Mouse (Mus musculus) CH12.LX (cell line): ENCODE measurements around the gene Srp9. TPM values are rescaled to one million over a fixed set of nuclear protein-coding genes. Genes with fewer than 3 reads are reported as not detected.

ENCODE experiments used
- DNase-seq: peaks from one replicate; pipeline ENCODE4 v3.0.0-alpha.2; 2013; ENCODE audit errors: extremely low read depth
- H3K27ac ChIP-seq: 2 replicates; pipeline ENCODE4 v1.5.1; 2012; ENCODE audit warnings: low read depth, mild to moderate bottlenecking, control low read depth, moderate library complexity; ENCODE audit not compliant: insufficient read depth
- H3K27me3 ChIP-seq: replicated peaks from 2 replicates; pipeline ENCODE3; 2012; ENCODE audit warnings: inconsistent platforms
- H3K36me3 ChIP-seq, 2 experiments: replicated peaks in 1 of 2; 2 replicates each; pipeline versions ENCODE3 to v1.6.1; 2012; ENCODE audit warnings: inconsistent platforms in 1 of 2, low read length in 1 of 2, mild to moderate bottlenecking in 1 of 2, mixed read lengths in 1 of 2, moderate library complexity in 1 of 2; ENCODE audit not compliant: control insufficient read depth in 1 of 2, insufficient read depth in 1 of 2
- H3K4me1 ChIP-seq, 2 experiments: 2 replicates each; pipeline ENCODE4 v1.6.1; 2012; ENCODE audit warnings: inconsistent platforms in 1 of 2, moderate library complexity in 1 of 2; ENCODE audit not compliant: insufficient read depth in 2 of 2, control insufficient read depth in 1 of 2
- H3K4me2 ChIP-seq: 2 replicates; pipeline ENCODE4 v1.6.1; 2012; ENCODE audit warnings: low read depth, mild to moderate bottlenecking, control low read depth; ENCODE audit not compliant: poor library complexity, insufficient read depth, severe bottlenecking
- H3K4me3 ChIP-seq, 3 experiments: fragments of 150-350 bp in 1 of 3; sonication (generic) in 1 of 3; replicated peaks in 1 of 3; 2 replicates each; pipeline versions ENCODE3 to v1.5.1; 2011 to 2012; ENCODE audit warnings: low read depth in 2 of 3, low read length in 2 of 3, mild to moderate bottlenecking in 2 of 3, moderate library complexity in 2 of 3, control low read depth in 1 of 3, improper control_type of control experiment in 1 of 3, inconsistent platforms in 1 of 3, mixed read lengths in 1 of 3; ENCODE audit not compliant: poor library complexity in 1 of 3
- H3K79me2 ChIP-seq: replicated peaks from 2 replicates; pipeline ENCODE4 v1.6.1; 2012; ENCODE audit warnings: mild to moderate bottlenecking, moderate library complexity; ENCODE audit not compliant: control insufficient read depth, poor library complexity, insufficient read depth, severe bottlenecking; ENCODE audit errors: extremely low read depth
- H3K9ac ChIP-seq: 2 replicates; pipeline ENCODE4 v1.6.1; 2012; ENCODE audit warnings: low read depth, mild to moderate bottlenecking, control low read depth, moderate library complexity; ENCODE audit not compliant: insufficient read depth
- H3K9me3 ChIP-seq: replicated peaks from 2 replicates; pipeline ENCODE3; 2012; ENCODE audit warnings: low read length, inconsistent platforms, mixed read lengths
- BHLHE40 ChIP-seq: IDR thresholded peaks from 2 replicates; pipeline ENCODE4 v1.6.1; 2011; ENCODE audit warnings: mild to moderate bottlenecking, low read depth, low read length, improper control_type of control experiment
- CHD1 ChIP-seq: IDR thresholded peaks from 2 replicates; pipeline ENCODE4 v1.6.1; 2012; ENCODE audit warnings: low read depth, low read length, improper control_type of control experiment, inconsistent platforms
- CHD2 ChIP-seq: IDR thresholded peaks from 2 replicates; pipeline ENCODE4 v1.6.1; 2011; ENCODE audit warnings: low read length, improper control_type of control experiment
- CTCF ChIP-seq, 2 experiments: IDR thresholded peaks in 1 of 2; conservative IDR thresholded peaks in 1 of 2; 2 replicates each; pipeline ENCODE4 v1.5.1; 2011 to 2012; ENCODE audit warnings: low read depth in 2 of 2, low read length in 2 of 2, improper control_type of control experiment in 1 of 2, inconsistent platforms in 1 of 2, mild to moderate bottlenecking in 1 of 2, moderate library complexity in 1 of 2
- EP300 ChIP-seq: IDR thresholded peaks from 2 replicates; pipeline ENCODE4 v1.6.1; 2011; ENCODE audit warnings: low read length, improper control_type of control experiment
- ETS1 ChIP-seq: conservative IDR thresholded peaks from 2 replicates; pipeline ENCODE4 v1.6.1; 2012; ENCODE audit warnings: low read depth, mild to moderate bottlenecking, inconsistent platforms, low read length, improper control_type of control experiment, moderate library complexity
- GABPA ChIP-seq: IDR thresholded peaks from 2 replicates; pipeline ENCODE4 v1.6.1; 2012; ENCODE audit warnings: low read depth, low read length, improper control_type of control experiment, inconsistent platforms; ENCODE audit not compliant: insufficient replicate concordance
- HCFC1 ChIP-seq: IDR thresholded peaks from 2 replicates; pipeline ENCODE4 v1.6.1; 2012; ENCODE audit warnings: low read depth, mild to moderate bottlenecking, inconsistent platforms, low read length, improper control_type of control experiment
- IRF4 ChIP-seq: IDR thresholded peaks from 2 replicates; pipeline ENCODE4 v1.6.1; 2014; ENCODE audit warnings: low read depth, mild to moderate bottlenecking, inconsistent platforms, low read length, improper control_type of control experiment
- JUN ChIP-seq: IDR thresholded peaks from 2 replicates; pipeline ENCODE4 v1.6.1; 2011; ENCODE audit warnings: low read depth, mild to moderate bottlenecking, low read length, improper control_type of control experiment, moderate library complexity; ENCODE audit not compliant: insufficient read depth
- JUND ChIP-seq: conservative IDR thresholded peaks from 2 replicates; pipeline ENCODE4 v1.6.1; 2011; ENCODE audit warnings: low read depth, low read length, improper control_type of control experiment
- KAT2A ChIP-seq: IDR thresholded peaks from 2 replicates; pipeline ENCODE4 v1.6.1; 2012; ENCODE audit warnings: low read length, improper control_type of control experiment, inconsistent platforms; ENCODE audit not compliant: insufficient replicate concordance
- MAFK ChIP-seq: IDR thresholded peaks from 2 replicates; pipeline ENCODE4 v1.6.1; 2011; ENCODE audit warnings: low read length, improper control_type of control experiment; ENCODE audit not compliant: insufficient replicate concordance
- MAX ChIP-seq: IDR thresholded peaks from 2 replicates; pipeline ENCODE4 v1.6.1; 2011; ENCODE audit warnings: low read length, improper control_type of control experiment
- MAZ ChIP-seq: IDR thresholded peaks from 2 replicates; pipeline ENCODE4 v1.6.1; 2012; ENCODE audit warnings: low read depth, mild to moderate bottlenecking, inconsistent platforms, low read length, improper control_type of control experiment, moderate library complexity
- MYC ChIP-seq: IDR thresholded peaks from 2 replicates; pipeline ENCODE4 v1.6.1; 2011; ENCODE audit warnings: low read depth, mild to moderate bottlenecking, improper control_type of control experiment, low read length
- NELFE ChIP-seq: IDR thresholded peaks from 2 replicates; pipeline ENCODE4 v1.6.1; 2011; ENCODE audit warnings: low read depth, low read length, improper control_type of control experiment
- NRF1 ChIP-seq: IDR thresholded peaks from 2 replicates; pipeline ENCODE4 v1.6.1; 2014; ENCODE audit warnings: low read depth, mild to moderate bottlenecking, inconsistent platforms, low read length, improper control_type of control experiment, moderate library complexity
- PAX5 ChIP-seq: IDR thresholded peaks from 2 replicates; pipeline ENCODE4 v1.6.1; 2012; ENCODE audit warnings: low read length, inconsistent platforms, mixed read lengths
- POLR2A ChIP-seq: IDR thresholded peaks from 2 replicates; pipeline ENCODE4 v1.6.1; 2011; ENCODE audit warnings: low read depth, mild to moderate bottlenecking, improper control_type of control experiment, low read length
- POLR2AphosphoS2 ChIP-seq: IDR thresholded peaks from 2 replicates; pipeline ENCODE4 v1.6.1; 2011; ENCODE audit warnings: low read depth, low read length, improper control_type of control experiment
- RAD21 ChIP-seq: IDR thresholded peaks from 2 replicates; pipeline ENCODE4 v1.6.1; 2011; ENCODE audit warnings: low read depth, mild to moderate bottlenecking, low read length, improper control_type of control experiment, moderate library complexity
- SIN3A ChIP-seq: IDR thresholded peaks from 2 replicates; pipeline ENCODE4 v1.6.1; 2012; ENCODE audit warnings: low read length, improper control_type of control experiment, inconsistent platforms
- SMC3 ChIP-seq: IDR thresholded peaks from 2 replicates; pipeline ENCODE4 v1.6.1; 2011; ENCODE audit warnings: low read depth, low read length, improper control_type of control experiment
- TBP ChIP-seq: conservative IDR thresholded peaks from 2 replicates; pipeline ENCODE4 v1.6.1; 2011; ENCODE audit warnings: low read depth, low read length, improper control_type of control experiment
- TCF12 ChIP-seq: IDR thresholded peaks from 2 replicates; pipeline ENCODE4 v1.6.1; 2014; ENCODE audit warnings: low read depth, mild to moderate bottlenecking, inconsistent platforms, low read length, improper control_type of control experiment
- UBTF ChIP-seq: IDR thresholded peaks from 2 replicates; pipeline ENCODE4 v1.6.1; 2012; ENCODE audit warnings: low read depth, mild to moderate bottlenecking, inconsistent platforms, low read length, improper control_type of control experiment, moderate library complexity
- USF1 ChIP-seq: IDR thresholded peaks from 2 replicates; pipeline ENCODE4 v1.6.1; 2014; ENCODE audit warnings: low read depth, mild to moderate bottlenecking, inconsistent platforms, low read length, improper control_type of control experiment
- USF2 ChIP-seq: conservative IDR thresholded peaks from 2 replicates; pipeline ENCODE4 v1.6.1; 2011; ENCODE audit warnings: low read depth, low read length, improper control_type of control experiment
- ZC3H11A ChIP-seq: IDR thresholded peaks from 2 replicates; pipeline ENCODE4 v1.6.1; 2012; ENCODE audit warnings: low read depth, mild to moderate bottlenecking, inconsistent platforms, low read length, improper control_type of control experiment
- ZKSCAN1 ChIP-seq: IDR thresholded peaks from 2 replicates; pipeline ENCODE4 v1.6.1; 2012; ENCODE audit warnings: low read depth, inconsistent platforms, low read length, improper control_type of control experiment, borderline replicate concordance
- ZMIZ1 ChIP-seq: IDR thresholded peaks from 2 replicates; pipeline ENCODE4 v1.6.1; 2012; ENCODE audit warnings: low read depth, mild to moderate bottlenecking, inconsistent platforms, low read length, improper control_type of control experiment
- ZNF384 ChIP-seq: IDR thresholded peaks from 2 replicates; pipeline ENCODE4 v1.6.1; 2012; ENCODE audit warnings: low read depth, low read length, improper control_type of control experiment, inconsistent platforms
- dilution Hi-C: fragments of 300-500 bp; cut with MboI; formaldehyde crosslinking; loops from 2 replicates; pipeline ENCODE4 v1.14.3; 2020; ENCODE audit warnings: low sequenced_read_pairs; ENCODE audit not compliant: extremely low pct_unique_long_range_greater_than_20kb, extremely low pct_ligation_motif_present
- in situ Hi-C: fragments of 300-500 bp; cut with MboI; formaldehyde crosslinking; loops from 3 replicates; pipeline ENCODE4 v1.14.3; 2019; ENCODE audit warnings: low sequenced_read_pairs, low pct_ligation_motif_present, low pct_unique_long_range_greater_than_20kb, mixed read lengths
- polyA plus RNA-seq: library from polyadenylated mRNA; unstranded; fragments of >175 nt; gene quantifications from 2 replicates; pipeline ENCODE4 v1.2.1, GENCODE M21; 2012; ENCODE audit warnings: low read depth; ENCODE audit not compliant: insufficient read length
- total RNA-seq, 2 experiments: library from RNA; depleted of rRNA; stranded (reverse); fragments of 300-350 nt in 1 of 2; fragments of >200 nt in 1 of 2; gene quantifications; 2 replicates each; pipeline ENCODE4 v1.2.3; 2012 to 2014

Gene Srp9
- total and polyA plus RNA-seq, 3 experiments: 135 to 221 (median 138) TPM

- H3K4me1 ChIP-seq: peaks cover 19 to 52% of the 10 kb centered on the region in 2 experiments
- H3K36me3 ChIP-seq: no peaks in the 10 kb centered on the region
- H3K27ac ChIP-seq: no peak overlapping the region
- H3K4me3 ChIP-seq: peak overlapping the region; percentile 29 to 43 (median 42)
- H3K4me2 ChIP-seq: peak overlapping the region; percentile 76
- in situ Hi-C loops (loop anchor here (10.0 to 25.0 kb wide), 2 partner anchors 195 to 402 kb away; partner anchors contain the start of gene Fbxo28), dilution Hi-C loops (no loop called here)
- peak overlapping the region; percentile 65; the same call in 1 of the 2 replicates for H3K9ac ChIP-seq
- TF ChIP-seq TCF12: no peak
- TF ChIP-seq POLR2A: peak; percentile 38
- no peak for TF ChIP-seq SMC3
- no peak for TF ChIP-seq ZKSCAN1
- TF ChIP-seq TBP: peak; percentile 57; the same call in 1 of the 2 replicates
- no peak for TF ChIP-seq USF1
- no peak for TF ChIP-seq KAT2A
- TF ChIP-seq POLR2AphosphoS2: no peak
- TF ChIP-seq CHD1: no peak
- TF ChIP-seq PAX5: no peak
- TF ChIP-seq JUND: peak; percentile 89
- TF ChIP-seq CTCF (conservative IDR thresholded peaks at IDR 0.05 in 1 of 2, IDR thresholded peaks at IDR 0.05 in 1 of 2; ENCODE audit: low read depth in 2 of 2, low read length in 2 of 2): no peak
- no peak for TF ChIP-seq USF2
- TF ChIP-seq CHD2: no peak
- peak; percentile 97 for TF ChIP-seq IRF4
- no peak for TF ChIP-seq MAZ
- TF ChIP-seq SIN3A: peak; percentile 71; the same call in 1 of the 2 replicates
- no peak for TF ChIP-seq GABPA
- TF ChIP-seq HCFC1: peak; percentile 58
- no peak for TF ChIP-seq UBTF
- TF ChIP-seq ZNF384: no peak
- TF ChIP-seq MAX: peak; percentile 61
- peak; percentile 63 for TF ChIP-seq EP300
- no peak for TF ChIP-seq RAD21
- TF ChIP-seq NELFE: no peak
- peak; percentile 68; the same call in 1 of the 2 replicates for TF ChIP-seq MYC
- no peak for TF ChIP-seq ZC3H11A
- TF ChIP-seq BHLHE40: peak; percentile 50
- no peak for TF ChIP-seq MAFK
- no peak for TF ChIP-seq NRF1
- TF ChIP-seq ETS1: peak; percentile 35; the same call in 1 of the 2 replicates
- peak; percentile 58; the same call in 1 of the 2 replicates for TF ChIP-seq JUN
- TF ChIP-seq ZMIZ1: no peak
- H3K9me3 ChIP-seq: no peaks in the 10 kb centered on the region
- no peaks in the 10 kb centered on the region for H3K79me2 ChIP-seq
- H3K27me3 ChIP-seq: peaks cover 9% of the 10 kb centered on the region
- DNase-seq: peak; percentile 78
Measured at GRCm38 (mm10) chr1:182142725-182143124, 18.2 kb downstream of the Srp9 start.
